Mouse (Mus musculus) stomach, postnatal 0 days (tissue): ENCODE measurements around the gene Gabrb1.
"Not testable (repeated sequence)": the region's sequence is repeated elsewhere in the genome, so short reads cannot be mapped to it uniquely, and the experiment has no call there.

Experiments used
- CTCF ChIP-seq: IDR thresholded peaks from 2 replicates; pipeline ENCODE4 v1.5.1; 2016; ENCODE audit warnings: antibody characterized with exemption, low read depth, mild to moderate bottlenecking, moderate library complexity
- EP300 ChIP-seq: optimal IDR thresholded peaks from 2 replicates; pipeline ENCODE3; 2016; ENCODE audit warnings: antibody characterized with exemption

- not testable (repeated sequence) for TF ChIP-seq CTCF, EP300
These were observed 411.5 kb downstream of the Gabrb1 start for GRCm38 (mm10) chr5:72069398-72069797.
